Mouse (Mus musculus): ENCODE measurements around the gene Siva1. TPM values are rescaled to one million over a fixed set of nuclear protein-coding genes. Genes with fewer than 3 reads are reported as not detected.
A peak's percentile ranks its signal among the peaks of the same experiment; 100 is the strongest.

The Siva1 gene
- polyA plus RNA-seq, 1 experiment, result 58.6 TPM

- no peak for DNase-seq
- TF ChIP-seq POLR2A (IDR thresholded peaks at IDR 0.05; ENCODE audit: borderline replicate concordance, extremely low read depth, low read depth, low read length) (no peak), CTCF (IDR thresholded peaks at IDR 0.05; ENCODE audit: insufficient read depth, low read length) (no peak)
- 3% methylated on average over 68 of the region's 68 CpGs for WGBS
- Histone ChIP-seq H3K4me1 (ENCODE audit: control insufficient read depth, insufficient read depth, low read length) (peaks cover 37% of the 10 kb centered on the region), H3K4me3 (replicated peaks; ENCODE audit: extremely low read depth, low read depth, low read length) (peak overlapping the region; percentile 75)
Observed at GRCm38 (mm10) chr12:112673576-112674091, 29.2 kb downstream of the Siva1 start.

- H3K4me3 ChIP-seq (replicated peaks; ENCODE audit: extremely low read depth, low read depth, low read length), result peak within 1 kb of the TSS; percentile 75
- WGBS, result 4% methylated on average over 69 of the region's 70 CpGs
- peak; percentile 77 for DNase-seq
- H3K4me1 ChIP-seq (ENCODE audit: control insufficient read depth, insufficient read depth, low read length), result peaks cover 33% of the 10 kb centered on the region
- no peak for TF ChIP-seq CTCF (IDR thresholded peaks at IDR 0.05; ENCODE audit: insufficient read depth, low read length)
- TF ChIP-seq POLR2A (IDR thresholded peaks at IDR 0.05; ENCODE audit: borderline replicate concordance, extremely low read depth, low read depth, low read length), result peak; percentile 45; the same call in 1 of the 2 replicates
Observed at GRCm38 (mm10) chr12:112674132-112675011, 29.9 kb downstream of the Siva1 start, which contains the start of gene Akt1. Gene Akt1, minus strand, starts transcription at chr12:112674884.

- peaks cover 35% of the 10 kb centered on the region for H3K4me1 ChIP-seq (ENCODE audit: control insufficient read depth, insufficient read depth, low read length)
- peak; percentile 78 for TF ChIP-seq CTCF (IDR thresholded peaks at IDR 0.05; ENCODE audit: insufficient read depth, low read length)
- TF ChIP-seq POLR2A (IDR thresholded peaks at IDR 0.05; ENCODE audit: borderline replicate concordance, extremely low read depth, low read depth, low read length), result no peak
- H3K4me3 ChIP-seq (replicated peaks; ENCODE audit: extremely low read depth, low read depth, low read length), result peak overlapping the region; percentile 6
- WGBS, result 21% methylated on average over 18 of the region's 18 CpGs
- peak; percentile 84 for DNase-seq
Observed at GRCm38 (mm10) chr12:112675245-112676035, 31.0 kb downstream of the Siva1 start.

- WGBS, result 52% methylated on average over 5 of the region's 5 CpGs
- DNase-seq, result no peak
- no peak overlapping the region for H3K4me3 ChIP-seq (replicated peaks; ENCODE audit: extremely low read depth, low read depth, low read length)
- peaks cover 29% of the 10 kb centered on the region for H3K4me1 ChIP-seq (ENCODE audit: control insufficient read depth, insufficient read depth, low read length)
- TF ChIP-seq CTCF (IDR thresholded peaks at IDR 0.05; ENCODE audit: insufficient read depth, low read length) (no peak), POLR2A (IDR thresholded peaks at IDR 0.05; ENCODE audit: borderline replicate concordance, extremely low read depth, low read depth, low read length) (no peak)
Observed at GRCm38 (mm10) chr12:112677076-112677475, 32.6 kb downstream of the Siva1 start.

- TF ChIP-seq CTCF (IDR thresholded peaks at IDR 0.05; ENCODE audit: insufficient read depth, low read length) (0 out of 2 replicates have a peak, but pooled peaks have one; percentile 14), POLR2A (IDR thresholded peaks at IDR 0.05; ENCODE audit: borderline replicate concordance, extremely low read depth, low read depth, low read length) (no peak)
- DNase-seq, result no peak
- Histone ChIP-seq H3K4me3 (replicated peaks; ENCODE audit: extremely low read depth, low read depth, low read length) (peak overlapping the region; percentile 73), H3K4me1 (ENCODE audit: control insufficient read depth, insufficient read depth, low read length) (peaks cover 22% of the 10 kb centered on the region)
- WGBS, result 32% methylated on average over 19 of the region's 19 CpGs
Observed at GRCm38 (mm10) chr12:112677943-112678554, 33.6 kb downstream of the Siva1 start.

- peak; percentile 75 for DNase-seq
- TF ChIP-seq POLR2A (IDR thresholded peaks at IDR 0.05; ENCODE audit: borderline replicate concordance, extremely low read depth, low read depth, low read length) (0 out of 2 replicates have a peak, but pooled peaks have one; percentile 18), CTCF (IDR thresholded peaks at IDR 0.05; ENCODE audit: insufficient read depth, low read length) (no peak)
- Histone ChIP-seq H3K4me1 (ENCODE audit: control insufficient read depth, insufficient read depth, low read length) (peaks cover 21% of the 10 kb centered on the region), H3K4me3 (replicated peaks; ENCODE audit: extremely low read depth, low read depth, low read length) (peak within 1 kb of the TSS; percentile 73)
- under 1% methylated on average over 60 of the region's 60 CpGs for WGBS
Observed at GRCm38 (mm10) chr12:112678555-112679026, 34.1 kb downstream of the Siva1 start, which contains the start of gene Zbtb42. Gene Zbtb42, plus strand, starts transcription at chr12:112678828.

GRCm38 (mm10) chr12:112679027-112679996 is 34.8 kb downstream of the Siva1 start:
- WGBS, result 7% methylated on average over 81 of the region's 87 CpGs
- TF ChIP-seq CTCF (IDR thresholded peaks at IDR 0.05; ENCODE audit: insufficient read depth, low read length) (0 out of 2 replicates have a peak, but pooled peaks have one; percentile 1), POLR2A (IDR thresholded peaks at IDR 0.05; ENCODE audit: borderline replicate concordance, extremely low read depth, low read depth, low read length) (no peak)
- DNase-seq, result peak; percentile 63
- Histone ChIP-seq H3K4me3 (replicated peaks; ENCODE audit: extremely low read depth, low read depth, low read length) (peak overlapping the region; percentile 73), H3K4me1 (ENCODE audit: control insufficient read depth, insufficient read depth, low read length) (peaks cover 21% of the 10 kb centered on the region)

GRCm38 (mm10) chr12:112683351-112683750 is 38.9 kb downstream of the Siva1 start:
- TF ChIP-seq POLR2A (IDR thresholded peaks at IDR 0.05; ENCODE audit: borderline replicate concordance, extremely low read depth, low read depth, low read length) (no peak), CTCF (IDR thresholded peaks at IDR 0.05; ENCODE audit: insufficient read depth, low read length) (no peak)
- Histone ChIP-seq H3K4me1 (ENCODE audit: control insufficient read depth, insufficient read depth, low read length) (peaks cover 10% of the 10 kb centered on the region), H3K4me3 (replicated peaks; ENCODE audit: extremely low read depth, low read depth, low read length) (no peak overlapping the region)
- DNase-seq, result no peak
- 64% methylated on average over 7 of the region's 7 CpGs for WGBS
